Mouse (Mus musculus): ENCODE measurements around the gene Matn3. TPM values are rescaled to one million over a fixed set of nuclear protein-coding genes. Genes with fewer than 3 reads are reported as not detected.

The Matn3 gene
- 2.7 and 4.7 TPM in 2 replicates for polyA plus RNA-seq (2016; fragmentation: Nextera tagmentation; extraction: Ambion mirVana)

GRCm38 (mm10) chr12:8947714-8948464 lies at the start of gene Matn3:
Matn3 (plus strand) TSS chr12:8947929.
- DNase-seq (ENCODE audit: low spot score), result peak; percentile 85
- peak within 1 kb of the TSS; percentile 64 for H3K4me3 ChIP-seq

DNA sequence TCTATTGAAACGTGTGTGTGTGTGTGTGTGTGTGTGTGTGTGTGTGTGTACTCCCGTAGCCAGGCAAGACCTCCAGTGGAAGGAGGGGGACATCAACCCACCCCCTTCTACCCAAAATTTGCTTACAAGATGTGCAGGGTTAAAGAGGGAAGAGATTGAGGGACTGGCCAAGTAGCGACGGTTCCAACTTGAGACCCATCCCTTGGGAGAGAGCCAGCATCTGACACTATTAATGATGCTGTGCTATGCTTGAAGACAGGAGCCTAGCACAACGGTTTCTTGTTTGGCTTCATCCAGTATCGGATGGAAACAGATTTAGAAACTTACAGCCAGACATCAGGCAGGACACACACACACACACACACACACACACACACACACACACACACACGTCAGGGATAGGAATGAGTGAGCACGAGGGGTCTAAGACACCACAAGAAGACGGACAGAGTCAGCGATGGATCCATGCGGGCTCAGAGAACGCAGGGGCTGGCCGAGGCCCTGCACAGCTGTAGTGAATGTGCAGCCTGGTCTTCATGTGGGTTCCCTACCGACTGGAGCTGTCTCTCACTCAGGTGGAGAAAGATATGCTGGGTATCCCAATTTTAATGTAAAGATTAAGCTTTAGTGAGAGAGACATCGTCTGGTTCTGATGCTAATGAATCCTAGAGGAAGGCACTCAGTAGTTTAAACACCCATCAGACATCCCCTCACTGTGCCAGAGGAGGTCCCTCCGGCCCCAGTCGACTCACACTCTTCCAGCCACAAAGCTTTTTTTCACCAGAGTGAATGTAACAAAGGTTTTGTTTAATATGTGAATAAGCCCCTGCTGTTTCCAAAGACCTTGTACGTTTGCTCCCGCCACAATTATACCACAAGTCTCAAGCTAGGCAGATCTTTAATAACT lies 48.6 kb upstream of the Matn3 start:
- Histone ChIP-seq H3K4me3 (no peak overlapping the region), H3K4me1 (peaks cover 42% of the 10 kb centered on the region), H3K9me3 (replicated peaks) (no peaks in the 10 kb centered on the region), H3K36me3 (no peaks in the 10 kb centered on the region), H3K27me3 (ENCODE audit: low read depth, poor library complexity, severe bottlenecking) (no peaks in the 10 kb centered on the region), H3K27ac (replicated peaks) (peak overlapping the region; percentile 76)
- 61% methylated on average over 19 of the region's 19 CpGs for WGBS
- DNase-seq (ENCODE audit: low spot score), result no peak

More at GRCm38 (mm10) chr12:8947714-8948464, at the start of gene Matn3:
- H3K27me3 ChIP-seq (ENCODE audit: low read depth, poor library complexity, severe bottlenecking), result peaks cover 47% of the 10 kb centered on the region
- WGBS, result under 1% methylated on average over 42 of the region's 42 CpGs
- H3K9me3 ChIP-seq (replicated peaks), result no peaks in the 10 kb centered on the region
- no peaks in the 10 kb centered on the region for H3K36me3 ChIP-seq
- peaks cover 15% of the 10 kb centered on the region for H3K4me1 ChIP-seq
- peak within 1 kb of the TSS; percentile 68 for H3K27ac ChIP-seq (replicated peaks)

DNA sequence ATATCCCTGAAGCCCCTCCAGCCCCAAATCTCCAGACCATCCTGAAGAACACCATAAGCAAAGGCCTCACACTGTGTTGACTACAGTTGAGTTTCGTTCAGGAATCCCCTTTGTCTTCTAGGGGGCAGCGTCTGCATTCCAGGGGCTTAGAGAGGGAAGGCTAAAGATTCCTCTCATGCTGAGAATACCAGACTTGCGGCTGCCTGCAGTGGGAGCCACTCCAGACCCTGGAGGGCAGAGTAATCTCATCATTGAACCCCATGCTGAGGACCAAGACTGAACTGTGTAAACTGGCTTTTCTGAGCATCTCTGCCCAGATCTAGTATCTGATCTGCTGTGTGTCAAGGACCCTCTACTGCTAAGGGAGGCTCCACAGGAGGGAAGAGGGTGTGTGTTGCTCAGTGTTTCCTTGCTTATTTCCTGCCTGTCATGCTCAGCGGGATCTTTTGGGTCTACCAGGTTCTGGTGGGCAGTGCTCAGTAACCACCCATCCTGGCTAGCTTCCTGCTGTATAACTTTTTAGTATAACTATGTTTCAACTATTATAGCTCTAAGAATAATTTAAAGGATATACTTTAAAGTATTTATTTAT lies 47.5 kb upstream of the Matn3 start:
- DNase-seq (ENCODE audit: low spot score), result peak; percentile 33
- Histone ChIP-seq H3K36me3 (no peaks in the 10 kb centered on the region), H3K4me1 (peaks cover 40% of the 10 kb centered on the region), H3K27ac (replicated peaks) (peak overlapping the region; percentile 76), H3K4me3 (no peak overlapping the region), H3K27me3 (ENCODE audit: low read depth, poor library complexity, severe bottlenecking) (no peaks in the 10 kb centered on the region), H3K9me3 (replicated peaks) (no peaks in the 10 kb centered on the region)
- WGBS, result 15% methylated on average over 4 of the region's 4 CpGs

DNA sequence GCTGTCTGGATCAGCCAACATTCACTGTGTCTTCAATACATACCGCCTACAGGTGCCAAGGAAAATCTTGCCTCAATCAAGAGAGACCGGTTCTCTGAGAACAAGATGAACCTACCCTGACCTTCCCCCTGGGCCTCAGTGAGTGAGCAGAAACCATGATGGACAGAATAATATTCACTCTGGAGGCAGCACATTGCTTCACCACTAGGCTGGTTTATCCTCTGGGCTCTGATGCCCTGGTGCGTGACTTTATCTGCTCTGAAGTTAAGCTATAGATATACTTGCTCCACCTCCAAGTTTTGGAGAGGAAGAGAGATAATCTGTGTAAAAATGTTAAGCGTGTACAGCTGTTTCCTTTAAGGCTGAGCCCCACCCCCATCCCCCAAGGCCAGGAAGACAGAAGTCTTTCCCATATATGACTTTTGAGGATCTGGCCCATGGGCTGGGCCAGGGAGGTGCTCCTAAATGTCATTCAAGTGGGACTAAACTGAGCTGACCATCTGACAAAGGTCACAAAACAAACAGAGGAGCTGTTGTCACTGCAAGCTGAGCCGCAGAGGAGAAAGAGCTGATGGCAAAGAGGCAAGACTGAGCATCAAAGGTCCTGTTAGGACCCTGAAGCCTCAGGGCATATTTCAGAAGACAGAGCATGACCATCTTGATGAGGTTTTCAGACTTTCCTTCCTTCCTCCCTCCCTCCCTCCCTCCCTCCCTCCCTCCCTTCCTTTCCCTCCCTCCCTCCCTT lies 46.6 kb upstream of the Matn3 start:
- H3K4me1 ChIP-seq, result peaks cover 40% of the 10 kb centered on the region
- WGBS, result 52% methylated on average over 5 of the region's 5 CpGs
- DNase-seq (ENCODE audit: low spot score), result peak; percentile 38
- no peaks in the 10 kb centered on the region for H3K9me3 ChIP-seq (replicated peaks)
- H3K27me3 ChIP-seq (ENCODE audit: low read depth, poor library complexity, severe bottlenecking), result no peaks in the 10 kb centered on the region
- H3K27ac ChIP-seq (replicated peaks), result peak overlapping the region; percentile 63; the same call in 1 of the 2 replicates
- no peaks in the 10 kb centered on the region for H3K36me3 ChIP-seq
- no peak overlapping the region for H3K4me3 ChIP-seq

- Histone ChIP-seq H3K4me1 (peaks cover 40% of the 10 kb centered on the region), H3K27me3 (ENCODE audit: low read depth, poor library complexity, severe bottlenecking) (no peaks in the 10 kb centered on the region), H3K27ac (replicated peaks) (peak overlapping the region; percentile 63), H3K36me3 (no peaks in the 10 kb centered on the region), H3K4me3 (no peak overlapping the region), H3K9me3 (replicated peaks) (no peaks in the 10 kb centered on the region)
- 21% methylated on average over 2 of the region's 2 CpGs for WGBS
- no peak for DNase-seq (ENCODE audit: low spot score)
Observed at GRCm38 (mm10) chr12:8901934-8902333, 45.8 kb upstream of the Matn3 start.

GRCm38 (mm10) chr12:8902479-8902878 lies 45.2 kb upstream of the Matn3 start:
- no peaks in the 10 kb centered on the region for H3K9me3 ChIP-seq (replicated peaks)
- DNase-seq (ENCODE audit: low spot score), result no peak
- no peaks in the 10 kb centered on the region for H3K36me3 ChIP-seq
- no peak overlapping the region for H3K4me3 ChIP-seq
- H3K27ac ChIP-seq (replicated peaks), result peak overlapping the region; percentile 63
- 24% methylated on average over 3 of the region's 3 CpGs for WGBS
- H3K4me1 ChIP-seq, result peaks cover 40% of the 10 kb centered on the region
- no peaks in the 10 kb centered on the region for H3K27me3 ChIP-seq (ENCODE audit: low read depth, poor library complexity, severe bottlenecking)

DNA sequence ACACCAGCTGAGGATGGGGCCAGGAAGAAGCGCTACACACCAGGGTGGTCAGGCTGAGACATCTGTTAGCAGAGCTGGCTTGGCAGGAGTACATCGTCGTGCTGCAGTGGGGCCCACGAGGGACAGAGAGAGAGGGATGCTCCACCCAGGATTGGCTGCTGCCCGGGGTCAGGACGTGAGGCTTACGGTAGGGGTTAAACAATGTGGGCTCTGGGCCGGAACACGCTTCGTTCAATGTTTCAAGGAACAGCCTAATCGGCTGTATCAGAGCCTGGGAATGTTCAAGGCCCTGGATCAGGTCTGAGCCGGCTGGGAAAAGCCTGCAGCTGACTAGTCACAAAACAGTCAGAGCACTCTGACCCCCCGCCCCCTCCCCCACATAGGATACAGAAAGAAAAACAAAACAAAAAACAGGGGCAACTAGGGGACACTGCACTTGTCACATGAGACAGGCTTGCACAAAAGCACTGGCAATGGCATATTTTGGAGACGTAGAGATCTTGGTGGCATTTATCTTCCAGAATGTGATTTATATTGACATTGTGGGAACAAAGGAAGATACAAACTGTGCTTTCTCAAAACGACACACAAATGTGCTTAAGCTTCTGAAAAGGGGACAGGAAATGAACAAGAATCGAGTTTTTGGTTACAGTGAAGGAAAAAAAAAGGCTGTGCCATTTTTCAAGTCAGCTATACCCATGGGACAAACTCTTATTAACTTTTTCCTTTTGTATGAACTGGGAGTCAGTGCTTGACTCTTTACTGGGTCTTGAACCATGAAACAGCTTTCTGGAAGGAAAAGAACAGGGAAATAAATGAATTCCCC lies 34.7 kb upstream of the Matn3 start:
- Histone ChIP-seq H3K36me3 (no peaks in the 10 kb centered on the region), H3K9me3 (replicated peaks) (no peaks in the 10 kb centered on the region), H3K4me1 (peaks cover 45% of the 10 kb centered on the region), H3K27me3 (ENCODE audit: low read depth, poor library complexity, severe bottlenecking) (no peaks in the 10 kb centered on the region), H3K4me3 (peak overlapping the region; percentile 26), H3K27ac (replicated peaks) (peak overlapping the region; percentile 85)
- WGBS, result 13% methylated on average over 16 of the region's 16 CpGs
- DNase-seq (ENCODE audit: low spot score), result peak; percentile 77

GRCm38 (mm10) chr12:8913701-8914340 lies 33.9 kb upstream of the Matn3 start:
- H3K27ac ChIP-seq (replicated peaks), result peak overlapping the region; percentile 85

DNA sequence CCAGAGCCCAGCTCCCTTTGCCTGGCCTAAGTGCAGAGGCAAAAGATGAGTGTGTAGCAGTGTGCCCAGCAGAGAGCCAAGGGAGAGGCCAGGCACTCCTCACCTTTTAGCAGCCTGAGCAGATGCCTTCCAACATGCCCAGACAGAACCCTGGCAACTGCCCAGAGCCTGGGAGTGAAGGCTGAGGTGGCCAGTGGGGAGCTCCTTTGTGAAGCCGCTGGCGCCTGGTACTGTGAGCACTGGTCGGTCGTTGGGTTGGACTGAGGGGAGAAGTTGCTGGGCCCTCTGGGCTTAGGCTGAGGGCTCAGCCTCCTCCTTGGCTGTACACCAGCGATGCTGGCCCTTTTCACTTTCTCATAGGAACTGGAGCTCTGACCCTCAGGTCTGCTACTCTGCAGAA lies 31.4 kb upstream of the Matn3 start:
- WGBS, result 32% methylated on average over 5 of the region's 5 CpGs
- peaks cover 60% of the 10 kb centered on the region for H3K4me1 ChIP-seq

More at GRCm38 (mm10) chr12:8913701-8914340, 33.9 kb upstream of the Matn3 start:
- Histone ChIP-seq H3K36me3 (no peaks in the 10 kb centered on the region), H3K4me1 (peaks cover 48% of the 10 kb centered on the region), H3K9me3 (replicated peaks) (no peaks in the 10 kb centered on the region), H3K4me3 (no peak overlapping the region), H3K27me3 (ENCODE audit: low read depth, poor library complexity, severe bottlenecking) (no peaks in the 10 kb centered on the region)
- 58% methylated on average over 9 of the region's 9 CpGs for WGBS
- DNase-seq (ENCODE audit: low spot score), result no peak

GRCm38 (mm10) chr12:8919231-8919630 lies 28.5 kb upstream of the Matn3 start:
- no peak for DNase-seq (ENCODE audit: low spot score)
- Histone ChIP-seq H3K9me3 (replicated peaks) (no peaks in the 10 kb centered on the region), H3K4me3 (no peak overlapping the region), H3K36me3 (peaks cover 4% of the 10 kb centered on the region; the same call in 1 of the 2 replicates), H3K4me1 (peaks cover 49% of the 10 kb centered on the region), H3K27me3 (ENCODE audit: low read depth, poor library complexity, severe bottlenecking) (no peaks in the 10 kb centered on the region), H3K27ac (replicated peaks) (no peak overlapping the region)
- 90% methylated on average over 3 of the region's 3 CpGs for WGBS

More for the DNA sequence above, 31.4 kb upstream of the Matn3 start:
- H3K9me3 ChIP-seq (replicated peaks), result no peaks in the 10 kb centered on the region
- no peak for DNase-seq (ENCODE audit: low spot score)
- peak overlapping the region; percentile 78 for H3K27ac ChIP-seq (replicated peaks)
- no peaks in the 10 kb centered on the region for H3K36me3 ChIP-seq
- H3K4me3 ChIP-seq, result no peak overlapping the region
- H3K27me3 ChIP-seq (ENCODE audit: low read depth, poor library complexity, severe bottlenecking), result no peaks in the 10 kb centered on the region

GRCm38 (mm10) chr12:8920996-8921393 lies 26.7 kb upstream of the Matn3 start:
- H3K27me3 ChIP-seq (ENCODE audit: low read depth, poor library complexity, severe bottlenecking), result no peaks in the 10 kb centered on the region
- no peak for DNase-seq (ENCODE audit: low spot score)
- WGBS, result 36% methylated on average over 1 of the region's 1 CpGs

More at GRCm38 (mm10) chr12:8920996-8921393, 26.7 kb upstream of the Matn3 start:
- H3K36me3 ChIP-seq, result peaks cover 18% of the 10 kb centered on the region
- H3K9me3 ChIP-seq (replicated peaks), result no peaks in the 10 kb centered on the region
- H3K27ac ChIP-seq (replicated peaks), result peak overlapping the region; percentile 99
- peaks cover 56% of the 10 kb centered on the region for H3K4me1 ChIP-seq
- peak overlapping the region; percentile 76 for H3K4me3 ChIP-seq
